Mouse (Mus musculus) granulocyte monocyte progenitor cell, adult 5-6 weeks (primary cell): ENCODE results near the gene Nup93. TPM values are rescaled to one million over a fixed set of nuclear protein-coding genes. Genes with fewer than 3 reads are reported as not detected.
"Not testable (repeated sequence)": the region's sequence is repeated elsewhere in the genome, so short reads cannot be mapped to it uniquely, and the experiment has no call there.

ENCODE experiments used
- ATAC-seq: replicated peaks from 2 replicates; pipeline ENCODE4 v1.8.0; 2016; ENCODE audit warnings: mild to moderate bottlenecking, moderate TSS enrichment, inconsistent platforms; ENCODE audit not compliant: poor library complexity, severe bottlenecking
- total RNA-seq, 2 experiments: library from RNA; stranded (forward) in 1 of 2; stranded (reverse) in 1 of 2; fragments of 200-712, 200-1000 nt in 1 of 2; fragments of >200 nt in 1 of 2; fragmentation: Nextera tagmentation in 1 of 2; gene quantifications; 2 replicates each; pipeline ENCODE4 v1.2.3; 2014 to 2017

Nup93 gene
- total RNA-seq (2014; fragmentation: Nextera tagmentation) = 38.9 and 45.1 TPM in 2 replicates
- total RNA-seq (2017) = 45.5 and 46.0 TPM in 2 replicates

DNA sequence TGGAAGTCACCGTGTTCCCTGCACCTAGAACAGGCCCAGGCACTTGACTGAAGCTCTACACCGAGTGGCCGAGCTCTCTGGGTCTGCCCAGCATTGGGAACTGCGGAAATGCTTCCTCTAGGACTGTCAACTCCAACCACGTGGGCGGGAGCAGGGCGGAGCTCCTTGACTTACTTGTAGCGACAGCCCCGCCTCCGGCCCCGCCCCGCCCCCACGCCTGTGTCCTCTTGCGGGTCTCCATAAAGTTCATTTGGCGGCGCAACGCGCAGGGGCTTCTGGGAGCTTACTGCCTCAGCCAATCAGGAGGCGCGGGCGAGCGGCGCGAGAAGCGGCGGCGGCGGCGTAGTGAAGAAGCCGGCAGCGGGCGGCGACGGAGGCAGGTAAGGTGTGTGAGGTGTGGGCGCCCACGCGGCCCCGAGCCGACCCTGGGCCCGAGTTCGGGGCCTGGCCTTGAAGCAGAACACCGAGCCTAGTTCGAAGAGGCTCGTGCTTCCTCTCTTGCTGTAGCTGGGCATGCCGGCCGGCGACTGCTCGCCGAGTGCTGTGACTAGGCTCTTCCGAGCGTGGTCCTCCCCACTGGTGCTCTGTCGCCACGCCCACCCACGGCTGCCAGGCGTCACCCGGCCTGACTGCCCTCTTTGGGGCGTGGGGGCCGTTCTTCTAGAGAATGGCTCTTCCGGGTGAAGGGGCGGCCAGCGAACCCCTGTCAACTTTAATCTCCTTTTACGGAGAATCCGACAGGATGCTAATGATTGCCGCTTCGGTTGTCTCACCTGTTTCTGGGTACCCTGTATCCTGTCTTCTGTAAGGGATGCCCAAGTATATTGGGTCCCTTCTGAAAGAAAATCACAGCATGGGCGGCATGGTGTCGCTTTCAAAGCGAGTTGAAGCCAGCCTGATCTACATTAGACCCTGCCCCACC, at the start of gene Nup93:
Nup93 (plus strand) TSS at position 313 of the 922 bp plus-strand sequence.
- ATAC-seq = peak; percentile 95

DNA sequence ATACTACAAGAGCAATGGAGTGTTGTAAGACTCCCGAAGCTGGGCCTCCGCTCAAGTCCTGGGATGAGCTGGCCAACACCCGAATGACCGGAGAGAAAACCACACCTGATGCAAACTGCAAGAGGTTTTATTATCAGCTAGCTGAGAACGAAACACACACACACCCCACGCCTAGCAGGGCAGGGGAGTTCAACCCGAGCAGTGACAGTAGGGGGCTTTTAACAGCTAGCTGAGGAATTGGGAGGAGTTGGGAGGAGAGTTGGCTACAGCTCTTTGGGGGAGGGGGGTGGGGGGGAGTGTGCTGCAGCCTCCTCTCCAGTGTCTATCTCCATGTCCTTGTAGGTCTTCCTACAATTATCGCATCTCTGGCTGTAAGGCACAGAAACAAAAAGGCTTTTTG, 48.6 kb upstream of the Nup93 start:
- ATAC-seq = not testable (repeated sequence)

DNA sequence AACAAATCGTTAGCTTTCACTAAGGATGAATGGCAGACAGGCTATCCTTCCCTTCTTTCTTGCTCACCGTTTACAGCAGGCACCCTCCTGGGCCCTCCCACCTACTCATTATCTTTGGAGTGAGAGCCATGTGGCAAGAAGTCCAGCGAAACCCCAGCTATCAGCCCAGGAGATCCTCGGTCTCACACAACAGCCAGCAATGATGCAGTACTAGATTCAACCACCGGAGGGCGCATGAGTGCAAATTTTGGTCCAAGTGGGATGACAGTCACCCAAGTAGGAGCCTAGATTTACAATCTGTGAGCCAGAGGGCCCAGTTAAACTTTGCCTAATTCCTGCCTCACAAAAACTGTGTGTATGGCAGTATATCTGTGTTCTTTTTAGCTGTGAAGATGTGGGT, 47.1 kb upstream of the Nup93 start:
- peak; percentile 84 for ATAC-seq

DNA sequence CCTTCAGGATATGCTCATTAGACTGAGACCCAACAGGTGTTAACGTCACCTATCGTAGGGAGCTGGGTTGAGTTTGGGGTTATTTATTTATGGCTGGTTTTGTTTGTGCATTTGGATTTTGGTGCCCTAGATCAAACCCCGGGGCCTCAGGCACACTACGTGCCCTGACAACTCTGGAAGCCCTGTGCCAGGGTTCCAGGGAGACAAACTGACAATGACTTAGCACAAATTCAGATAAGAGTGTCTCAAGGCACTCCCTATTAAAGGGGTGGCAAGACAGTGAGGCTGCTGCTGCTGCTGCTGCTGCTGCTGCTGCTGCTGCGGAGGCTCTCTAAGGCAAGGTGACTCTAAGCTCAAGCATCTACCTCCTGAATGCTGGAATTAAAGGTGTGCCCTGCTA, 44.8 kb upstream of the Nup93 start:
- ATAC-seq = no peak

DNA sequence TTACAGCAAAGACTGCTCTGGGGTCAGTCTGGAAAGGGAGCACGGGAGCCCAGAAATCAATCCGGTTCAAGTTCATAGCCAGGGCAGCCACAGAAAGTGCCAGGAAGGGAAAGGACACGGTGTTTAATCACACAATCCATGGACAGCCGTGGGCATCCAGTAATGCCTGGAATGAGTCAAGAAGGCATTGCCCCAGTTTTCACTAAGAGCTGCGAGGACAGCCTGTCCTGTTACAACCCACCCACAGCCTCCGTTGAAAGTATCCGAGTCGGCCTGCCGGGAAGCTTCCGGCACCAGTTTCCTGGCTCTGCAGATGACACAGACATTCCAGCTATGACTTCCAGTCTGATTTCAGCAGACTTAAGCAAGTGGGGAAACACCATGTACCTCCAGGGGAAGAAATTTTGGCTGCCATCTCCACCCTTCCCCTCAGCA, 43.0 kb upstream of the Nup93 start:
- ATAC-seq = no peak

DNA sequence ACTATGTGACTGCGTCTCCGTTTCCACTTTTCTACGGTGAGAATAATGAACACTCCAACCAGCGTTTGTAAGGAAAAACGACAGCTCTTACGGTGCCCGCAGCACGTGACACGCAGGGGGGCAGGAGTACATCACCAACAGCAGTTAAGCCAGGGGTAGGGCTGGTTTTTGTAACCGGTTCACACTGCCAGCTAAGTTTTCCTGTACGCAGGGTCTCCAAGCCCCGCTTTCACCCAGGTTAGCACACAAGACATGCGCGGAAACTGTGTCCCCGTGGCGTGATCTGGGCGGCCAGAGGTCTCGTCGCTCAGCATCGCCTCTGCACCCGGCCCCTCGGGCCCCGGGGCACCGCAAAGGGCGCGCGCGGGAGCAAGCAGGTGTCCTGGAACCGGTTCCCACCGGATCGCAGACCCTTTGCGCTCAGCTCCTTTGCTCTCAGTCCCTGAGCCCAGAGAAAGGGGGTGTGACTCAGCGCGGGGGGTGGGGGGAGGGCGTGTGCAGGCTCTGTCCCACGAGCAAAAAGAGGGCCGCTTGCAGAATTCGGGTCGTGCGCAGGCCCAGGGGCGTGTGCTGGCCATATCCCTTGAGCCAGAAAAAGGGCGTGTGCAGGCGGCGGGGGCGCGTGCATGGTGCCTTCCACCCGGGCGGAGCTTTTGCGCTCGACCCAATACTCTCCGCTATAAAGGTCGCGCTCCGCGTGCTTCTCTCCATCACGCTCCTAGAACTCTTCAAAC, 42.1 kb upstream of the Nup93 start, which contains the start of gene Mt2:
Mt2 (plus strand) TSS at position 590 of the 734 bp plus-strand sequence.
- peak; percentile 77 for ATAC-seq

DNA sequence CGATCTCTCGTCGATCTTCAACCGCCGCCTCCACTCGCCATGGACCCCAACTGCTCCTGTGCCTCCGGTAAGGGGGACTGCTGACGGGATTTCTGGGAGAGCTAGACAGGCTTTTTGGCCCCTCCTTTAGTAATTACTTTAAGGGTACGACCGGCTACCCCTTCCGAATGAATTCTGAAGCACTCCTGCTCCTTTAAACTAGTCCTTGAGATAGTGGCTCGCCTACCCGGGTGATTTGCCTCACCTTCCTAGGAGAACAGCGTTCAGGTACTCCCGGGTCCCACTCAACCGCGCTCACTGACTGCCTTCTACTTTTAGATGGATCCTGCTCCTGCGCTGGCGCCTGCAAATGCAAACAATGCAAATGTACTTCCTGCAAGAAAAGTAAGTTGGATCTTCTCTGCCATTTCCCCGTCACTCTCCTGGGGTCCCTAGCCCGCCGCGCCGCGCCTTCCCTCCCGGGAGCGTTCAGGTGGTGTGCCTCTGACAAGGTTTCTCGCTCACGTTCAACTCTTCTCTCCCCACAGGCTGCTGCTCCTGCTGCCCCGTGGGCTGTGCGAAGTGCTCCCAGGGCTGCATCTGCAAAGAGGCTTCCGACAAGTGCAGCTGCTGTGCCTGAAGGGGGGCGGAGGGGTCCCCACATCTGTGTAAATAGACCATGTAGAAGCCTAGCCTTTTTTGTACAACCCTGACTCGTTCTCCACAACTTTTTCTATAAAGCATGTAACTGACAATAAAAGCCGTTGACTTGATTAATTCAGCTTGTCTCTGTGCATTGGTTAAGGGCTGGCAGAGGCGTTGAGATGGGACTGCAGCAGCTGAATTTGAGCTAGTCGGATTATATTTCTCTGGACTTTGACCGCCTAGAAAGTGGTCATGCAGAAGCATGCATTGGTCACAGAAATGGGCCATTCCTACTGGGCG, 41.3 kb upstream of the Nup93 start:
- no peak for ATAC-seq

DNA sequence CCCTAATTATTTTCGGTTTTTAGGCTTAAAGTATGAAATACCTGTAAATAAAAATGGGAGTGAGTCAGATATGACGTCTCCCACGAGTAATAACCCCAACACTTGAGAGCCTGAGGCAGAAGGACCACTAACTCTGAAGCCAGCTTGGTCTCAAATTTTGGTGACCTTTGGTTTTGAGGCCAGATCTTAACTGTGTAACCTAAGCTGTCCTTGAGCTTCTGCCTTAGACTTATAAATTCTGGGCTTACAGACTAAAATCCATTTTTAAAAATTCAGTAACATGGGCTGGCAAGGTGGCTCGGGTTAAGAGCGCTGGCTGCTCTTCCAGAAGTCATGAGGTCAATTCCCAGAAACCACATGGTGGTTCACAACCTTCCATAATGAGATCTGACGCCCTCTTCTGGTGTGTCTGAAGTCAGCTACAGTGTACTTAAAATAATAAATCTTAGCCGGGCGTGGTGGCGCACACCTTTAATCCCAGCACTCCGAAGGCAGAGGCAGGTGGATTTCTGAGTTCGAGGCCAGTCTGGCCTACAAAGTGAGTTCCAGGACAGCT, 40.4 kb upstream of the Nup93 start:
- ATAC-seq = no peak

DNA sequence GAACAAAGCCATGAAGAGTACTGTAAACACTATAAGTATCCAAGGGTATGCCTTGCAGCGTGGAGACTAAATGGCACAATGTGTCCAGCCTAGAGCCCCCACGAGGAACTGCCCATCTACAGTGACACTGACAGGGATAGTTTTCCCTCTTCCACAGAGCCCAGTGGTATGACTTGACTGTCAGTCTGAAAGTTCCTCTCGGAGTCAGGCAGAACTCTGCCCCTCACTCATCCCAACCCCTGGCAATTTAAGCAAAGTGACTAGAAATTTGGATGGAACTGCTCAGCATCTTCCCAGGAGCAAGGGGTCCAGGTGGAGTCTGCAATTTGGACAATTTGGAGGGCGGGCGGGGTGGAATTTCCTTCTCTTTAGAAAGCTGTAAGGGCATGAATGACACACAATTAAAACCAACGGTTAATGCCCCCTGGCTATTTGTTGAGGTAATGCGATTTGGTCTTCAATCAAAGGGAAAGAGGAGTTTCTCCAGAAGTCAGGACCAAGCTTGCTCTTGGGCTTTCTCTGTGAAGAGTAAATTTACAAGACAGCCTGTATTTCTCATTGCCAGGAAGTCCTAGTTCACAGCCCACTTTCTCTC, 39.6 kb upstream of the Nup93 start:
- no peak for ATAC-seq

DNA sequence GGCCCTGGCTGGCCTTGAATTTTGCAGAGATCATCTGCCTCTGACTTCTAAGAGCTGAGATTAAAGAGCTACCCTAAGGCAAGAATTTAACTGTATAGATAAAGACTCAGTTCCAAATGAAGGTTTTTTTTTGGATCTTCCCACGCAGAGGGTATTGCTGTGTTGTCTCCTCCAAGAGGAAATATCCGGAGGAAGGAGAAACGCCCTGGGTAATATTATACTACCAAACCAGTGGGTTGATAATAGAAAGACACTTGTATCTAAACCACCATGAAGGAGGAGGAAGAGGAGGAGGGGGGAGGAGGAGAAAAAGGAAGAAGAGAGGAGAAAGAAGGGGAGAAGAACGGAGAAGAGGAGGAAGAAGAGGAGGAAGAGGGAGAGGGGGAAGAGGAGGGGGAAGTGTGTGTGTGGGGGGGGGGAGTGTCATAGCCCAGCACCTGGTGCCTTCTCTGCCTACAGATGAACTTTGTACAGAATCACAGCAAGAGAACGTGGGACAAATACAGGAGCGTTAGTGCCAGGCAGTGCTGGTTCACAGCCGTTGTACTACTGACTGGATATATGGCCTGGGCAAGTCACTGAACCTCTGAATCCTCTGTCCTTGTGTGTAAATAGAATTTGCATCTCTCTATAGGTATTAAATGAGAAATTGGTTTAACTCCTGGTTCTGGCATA, 36.5 kb upstream of the Nup93 start:
- no peak for ATAC-seq

DNA sequence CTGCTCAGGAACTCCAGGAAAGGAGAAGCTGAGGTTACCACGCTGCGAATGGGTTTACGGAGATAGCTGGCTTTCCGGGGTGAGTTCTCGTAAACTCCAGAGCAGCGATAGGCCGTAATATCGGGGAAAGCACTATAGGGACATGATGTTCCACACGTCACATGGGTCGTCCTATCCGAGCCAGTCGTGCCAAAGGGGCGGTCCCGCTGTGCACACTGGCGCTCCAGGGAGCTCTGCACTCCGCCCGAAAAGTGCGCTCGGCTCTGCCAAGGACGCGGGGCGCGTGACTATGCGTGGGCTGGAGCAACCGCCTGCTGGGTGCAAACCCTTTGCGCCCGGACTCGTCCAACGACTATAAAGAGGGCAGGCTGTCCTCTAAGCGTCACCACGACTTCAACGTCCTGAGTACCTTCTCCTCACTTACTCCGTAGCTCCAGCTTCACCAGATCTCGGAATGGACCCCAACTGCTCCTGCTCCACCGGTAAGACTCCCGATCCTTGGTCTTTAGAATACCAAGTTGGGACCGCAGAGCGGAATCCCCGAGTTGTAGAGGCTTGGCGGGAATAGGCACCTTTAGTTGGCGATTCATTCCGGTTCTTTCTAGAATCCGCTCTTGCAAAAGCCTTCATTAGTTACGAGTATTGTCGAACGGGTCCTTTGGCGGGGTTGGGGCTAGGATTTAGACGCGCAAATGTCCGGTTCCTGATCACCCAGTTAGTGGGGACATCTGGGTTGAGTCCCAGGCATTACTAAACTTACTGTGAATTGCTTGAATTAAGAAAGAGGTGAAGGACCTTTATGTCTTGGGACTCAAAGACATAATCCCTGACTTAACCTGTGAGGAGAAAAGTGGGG, 35.3 kb upstream of the Nup93 start, which contains the start of gene Mt1:
Mt1 (plus strand) TSS at position 226 of the 856 bp plus-strand sequence.
- peak; percentile 80 for ATAC-seq

DNA sequence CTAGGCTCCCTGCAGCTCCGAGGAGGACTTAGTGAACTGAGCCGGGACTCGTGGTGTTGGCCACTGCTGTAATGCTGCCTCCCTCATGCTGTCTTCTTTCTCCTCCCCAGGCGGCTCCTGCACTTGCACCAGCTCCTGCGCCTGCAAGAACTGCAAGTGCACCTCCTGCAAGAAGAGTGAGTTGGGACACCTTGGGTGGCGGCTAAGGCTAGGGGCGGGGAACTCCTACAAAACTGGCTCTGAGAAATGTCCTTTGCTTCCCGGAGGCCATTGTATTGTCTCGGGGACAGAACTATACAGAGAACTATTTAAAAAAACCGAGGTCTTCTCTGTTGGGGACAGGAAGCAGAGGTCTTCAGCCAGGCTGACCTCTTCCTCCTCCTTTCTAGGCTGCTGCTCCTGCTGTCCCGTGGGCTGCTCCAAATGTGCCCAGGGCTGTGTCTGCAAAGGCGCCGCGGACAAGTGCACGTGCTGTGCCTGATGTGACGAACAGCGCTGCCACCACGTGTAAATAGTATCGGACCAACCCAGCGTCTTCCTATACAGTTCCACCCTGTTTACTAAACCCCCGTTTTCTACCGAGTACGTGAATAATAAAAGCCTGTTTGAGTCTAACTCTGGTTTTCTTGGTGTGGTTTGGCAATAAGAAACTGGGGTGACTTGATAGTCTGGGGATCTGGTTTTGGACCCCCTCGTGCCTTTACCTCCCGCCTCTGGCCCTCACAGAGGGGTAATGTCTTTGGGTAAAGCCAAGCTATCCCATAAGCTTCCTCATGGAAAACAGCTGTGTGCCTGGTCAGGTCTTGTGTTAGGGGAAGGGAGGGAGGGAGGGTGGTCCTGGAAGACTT, 34.4 kb upstream of the Nup93 start:
- ATAC-seq = peak; percentile 10

DNA sequence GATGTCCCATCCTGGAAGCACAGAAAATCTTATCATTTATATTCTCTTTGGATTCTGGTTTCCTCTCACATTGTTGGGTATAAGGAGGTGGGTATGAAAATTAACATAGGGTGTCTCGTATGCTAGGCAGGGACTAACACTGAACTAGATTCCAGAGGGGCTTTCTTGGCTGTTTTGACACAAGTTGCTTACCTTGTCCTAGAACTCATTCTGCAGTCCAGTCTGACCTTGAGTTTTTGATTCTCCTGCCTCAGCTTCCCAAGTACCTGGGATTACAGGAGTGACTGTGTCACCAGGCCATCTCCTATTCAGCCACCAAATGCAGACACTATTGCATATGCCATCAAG, 33.8 kb upstream of the Nup93 start:
- no peak for ATAC-seq

DNA sequence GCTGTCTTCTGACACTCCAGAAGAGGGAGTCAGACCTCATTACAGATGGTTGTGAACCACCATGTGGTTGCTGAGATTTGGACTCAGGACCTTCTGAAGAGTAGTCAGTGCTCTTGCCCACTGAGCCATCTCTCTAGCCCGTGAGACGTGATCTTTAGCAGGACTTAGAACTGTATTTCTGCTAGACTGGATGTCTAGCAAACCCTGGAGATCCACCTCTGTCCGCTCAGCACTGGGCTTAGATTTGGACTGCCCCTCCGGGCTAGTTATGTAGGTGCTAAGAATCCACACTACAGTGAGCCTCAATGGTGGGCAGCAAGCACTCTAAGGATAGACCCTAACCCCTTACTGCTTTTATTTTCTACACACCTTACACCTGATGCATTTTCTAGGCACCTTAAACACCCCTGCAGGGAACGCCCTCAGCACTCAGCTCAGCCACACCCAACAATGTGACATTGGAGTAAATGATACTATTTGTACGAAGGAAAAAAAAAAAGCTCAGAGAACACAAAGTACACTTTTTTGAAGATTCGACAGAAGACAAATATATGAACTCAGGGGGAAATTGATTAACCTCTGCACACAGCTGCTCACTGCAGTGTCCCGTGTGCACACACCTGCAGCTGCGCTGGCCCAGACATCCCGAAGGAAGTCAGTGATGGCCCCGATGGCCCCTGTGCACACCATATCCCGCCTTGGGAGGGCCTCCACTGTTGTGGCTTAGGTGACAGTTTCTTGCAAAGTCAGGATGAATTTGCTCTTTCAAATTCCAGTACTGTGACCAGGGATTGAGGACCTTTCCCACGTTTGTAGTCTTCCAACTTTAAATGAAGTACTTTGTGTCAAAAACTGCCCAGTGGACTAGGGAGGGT, 32.1 kb upstream of the Nup93 start:
- ATAC-seq = no peak

DNA sequence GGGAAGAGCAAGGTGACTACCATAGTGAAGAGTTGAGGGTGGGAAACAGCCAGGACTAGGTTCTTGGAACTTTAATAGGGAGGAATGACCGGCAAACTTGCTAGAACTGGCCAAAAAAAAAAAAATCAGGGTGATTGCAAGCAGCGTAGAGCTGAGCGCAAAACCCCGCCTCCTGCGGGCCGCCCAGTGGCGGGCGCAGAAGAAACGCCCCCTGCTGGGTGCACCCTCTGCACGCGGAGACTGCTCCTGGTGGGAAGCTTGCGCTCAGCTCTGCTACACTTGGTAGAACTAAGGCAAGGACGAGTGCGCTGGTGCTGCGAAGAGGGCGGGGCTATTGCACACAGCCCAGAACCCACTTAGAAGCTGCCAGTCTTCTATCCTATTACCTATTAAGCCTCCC, 31.2 kb upstream of the Nup93 start:
- ATAC-seq = peak; percentile 67

DNA sequence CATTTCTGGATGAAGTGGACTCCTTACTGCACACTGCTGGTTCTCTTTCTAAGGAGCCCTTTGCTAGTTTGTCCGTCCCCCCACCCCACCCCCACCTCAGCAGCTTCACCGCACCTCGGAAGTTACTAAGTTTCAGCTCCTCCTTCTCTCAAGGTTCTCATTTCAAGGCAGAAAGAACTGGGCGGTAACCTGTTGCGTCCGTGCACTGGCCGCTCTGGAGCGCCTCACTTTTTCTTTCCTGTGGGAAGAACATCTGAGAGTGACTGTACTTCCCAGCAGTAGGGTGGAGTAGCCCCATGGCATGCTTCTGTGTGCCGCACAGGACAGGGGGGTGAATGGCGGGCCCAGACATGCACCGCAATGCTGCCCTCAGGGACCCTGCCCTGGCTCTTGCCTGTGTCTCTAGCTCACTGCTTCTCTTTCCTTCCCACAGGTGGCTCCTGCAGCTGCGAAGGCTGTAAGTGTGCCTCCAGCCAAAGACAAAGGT, 30.0 kb upstream of the Nup93 start:
- no peak for ATAC-seq
